Mouse (Mus musculus): ENCODE data around the gene Tspan9.

Tspan9 gene

GRCm38 (mm10) chr6:127924750-127925149 lies 218.6 kb downstream of the Tspan9 start:
- in situ Hi-C loops (cut with MboI): no loop called here

- in situ Hi-C loops (cut with MboI): no loop called here
Observed at GRCm38 (mm10) chr6:127923296-127923695, 220.1 kb downstream of the Tspan9 start.

- in situ Hi-C loops (cut with MboI): no loop called here
Observed at GRCm38 (mm10) chr6:127921996-127922395, 221.4 kb downstream of the Tspan9 start.

GRCm38 (mm10) chr6:127920652-127921051 lies 222.7 kb downstream of the Tspan9 start:
- in situ Hi-C loops (cut with MboI): no loop called here

GRCm38 (mm10) chr6:127919491-127919890 lies 223.9 kb downstream of the Tspan9 start:
- in situ Hi-C loops (cut with MboI): no loop called here

- in situ Hi-C loops (cut with MboI): no loop called here
Observed at GRCm38 (mm10) chr6:127917712-127918111, 225.7 kb downstream of the Tspan9 start.

GRCm38 (mm10) chr6:127916993-127917392 lies 226.4 kb downstream of the Tspan9 start:
- in situ Hi-C loops (cut with MboI): no loop called here

- in situ Hi-C loops (cut with MboI): no loop called here
Observed at GRCm38 (mm10) chr6:127912938-127913337, 230.5 kb downstream of the Tspan9 start.

GRCm38 (mm10) chr6:127911687-127912086 lies 231.7 kb downstream of the Tspan9 start:
- in situ Hi-C loops (cut with MboI): no loop called here
